Mouse (Mus musculus) liver, embryonic 11.5 days (tissue): ENCODE measurements around the gene Toporsl. TPM values are rescaled to one million over a fixed set of nuclear protein-coding genes. Genes with fewer than 3 reads are reported as not detected.

Source experiments
- ATAC-seq: fragments of 200-750 bp; cut with Nextera tagmentation; replicated peaks from 2 replicates; pipeline ENCODE4 v1.8.0; 2017; ENCODE audit warnings: moderate number of reproducible peaks, mild to moderate bottlenecking, moderate TSS enrichment, moderate library complexity; ENCODE audit not compliant: low FRiP score
- DNase-seq: peaks from one replicate; pipeline ENCODE4 v3.0.0-alpha.2; 2017; ENCODE audit warnings: low spot score
- H3K27ac ChIP-seq: fragments of 300-500 bp; sonication (generic); 2 replicates; pipeline ENCODE4 v1.5.1; 2014; ENCODE audit warnings: mild to moderate bottlenecking, low read depth, low read length, control low read depth
- H3K27me3 ChIP-seq: fragments of 300-500 bp; sonication (generic); replicated peaks from 2 replicates; pipeline ENCODE4 v1.6.1; 2014; ENCODE audit warnings: low read length, mixed read lengths; ENCODE audit not compliant: control insufficient read depth, insufficient read depth
- H3K36me3 ChIP-seq: fragments of 300-500 bp; sonication (generic); 2 replicates; pipeline ENCODE4 v1.6.1; 2014; ENCODE audit warnings: mild to moderate bottlenecking, low read length, moderate library complexity, mixed read lengths; ENCODE audit not compliant: control insufficient read depth, insufficient read depth
- H3K4me1 ChIP-seq: fragments of 300-500 bp; sonication (generic); replicated peaks from 2 replicates; pipeline ENCODE4 v1.6.1; 2014; ENCODE audit warnings: low read length, mixed read lengths; ENCODE audit not compliant: control insufficient read depth, insufficient read depth
- H3K4me2 ChIP-seq: fragments of 300-500 bp; sonication (generic); 2 replicates; pipeline ENCODE4 v1.6.1; 2014; ENCODE audit warnings: mild to moderate bottlenecking, control low read depth, moderate library complexity
- H3K4me3 ChIP-seq: fragments of 300-500 bp; sonication (generic); 2 replicates; pipeline ENCODE4 v1.5.1; 2014; ENCODE audit warnings: low read depth, low read length, control low read depth
- H3K9ac ChIP-seq: fragments of 300-500 bp; sonication (generic); 2 replicates; pipeline ENCODE4 v1.6.1; 2014; ENCODE audit warnings: low read depth, low read length, control low read depth
- H3K9me3 ChIP-seq: fragments of 300-500 bp; sonication (generic); 2 replicates; pipeline ENCODE4 v1.6.1; 2016; ENCODE audit warnings: low read length, inconsistent platforms, mixed read lengths; ENCODE audit not compliant: control insufficient read depth
- WGBS: fragments of 180-500 bp; shearing (Covaris S2); extraction: QIAGEN DNeasy Blood & Tissue Kit; methylation state at CpG from one replicate; pipeline ENCODE4 v1.1.7; 2014; 5-methylcytosine and 5-hydroxymethylcytosine counted together
- polyA plus RNA-seq: library from polyadenylated mRNA; unstranded; fragments of >200 nt; fragmentation: Nextera tagmentation; extraction: Ambion mirVana; gene quantifications from 2 replicates; pipeline ENCODE4 v1.2.1, GENCODE M21; 2014

Toporsl gene
- polyA plus RNA-seq, 1 experiment from 2014 or later, result 0.10 TPM

DNA sequence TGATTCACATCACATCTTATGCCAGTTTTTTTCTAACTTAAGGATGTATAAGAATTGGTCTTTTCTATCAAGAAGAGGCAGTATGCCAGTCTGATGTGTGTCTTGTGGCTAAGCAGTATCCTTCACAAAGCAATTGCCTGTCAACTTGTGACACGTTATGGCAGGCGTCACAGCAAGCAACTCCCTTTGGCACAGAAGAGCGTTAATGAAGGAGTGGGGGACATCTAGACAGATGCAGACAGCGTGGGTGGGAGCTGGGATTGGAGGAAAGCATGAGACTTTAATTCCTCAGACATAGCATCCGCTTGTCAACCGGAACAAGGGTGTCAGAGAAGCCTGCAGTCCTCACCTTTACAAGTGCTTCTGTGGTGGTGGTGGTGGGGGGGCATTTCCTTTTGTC, 38.9 kb downstream of the Toporsl start:
- 73% methylated on average over 6 of the region's 6 CpGs for WGBS
- H3K4me3 ChIP-seq, result no peak overlapping the region
- ATAC-seq (no peak), DNase-seq (no peak)
- H3K4me1 ChIP-seq, result no peaks in the 10 kb centered on the region
- no peaks in the 10 kb centered on the region for H3K36me3 ChIP-seq
- no peak overlapping the region for H3K9ac ChIP-seq
- no peak overlapping the region for H3K27ac ChIP-seq
- H3K4me2 ChIP-seq, result no peak overlapping the region
- no peaks in the 10 kb centered on the region for H3K9me3 ChIP-seq
- no peaks in the 10 kb centered on the region for H3K27me3 ChIP-seq

DNA sequence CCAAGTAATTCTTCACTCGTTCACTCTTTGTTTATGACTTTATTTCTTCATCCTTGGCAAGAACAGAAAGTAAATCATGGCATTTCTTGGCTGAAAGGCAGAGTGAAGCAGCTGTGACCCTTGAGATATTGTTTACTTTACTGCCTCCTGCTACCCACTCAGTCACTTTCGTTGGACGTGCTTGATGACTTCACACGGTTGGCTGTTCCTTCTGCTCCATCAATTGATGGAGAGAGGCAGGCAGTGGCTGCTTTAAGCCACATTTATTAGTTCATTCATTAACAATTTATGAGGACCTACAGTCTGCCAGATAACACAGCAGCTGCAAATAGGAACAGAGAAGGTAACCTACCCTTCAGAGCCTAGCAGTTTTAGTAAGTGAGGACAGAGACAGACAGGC, 51.7 kb downstream of the Toporsl start:
- ATAC-seq (no peak), DNase-seq (no peak)
- Histone ChIP-seq H3K4me2 (no peak overlapping the region), H3K9ac (no peak overlapping the region), H3K4me1 (no peaks in the 10 kb centered on the region), H3K27me3 (no peaks in the 10 kb centered on the region), H3K4me3 (no peak overlapping the region), H3K27ac (no peak overlapping the region), H3K9me3 (no peaks in the 10 kb centered on the region), H3K36me3 (no peaks in the 10 kb centered on the region)
- 61% methylated on average over 4 of the region's 4 CpGs for WGBS

- Histone ChIP-seq H3K27me3 (no peaks in the 10 kb centered on the region), H3K9me3 (no peaks in the 10 kb centered on the region), H3K4me2 (no peak overlapping the region), H3K36me3 (no peaks in the 10 kb centered on the region), H3K4me1 (no peaks in the 10 kb centered on the region), H3K9ac (no peak overlapping the region), H3K27ac (no peak overlapping the region), H3K4me3 (no peak overlapping the region)
- DNase-seq (no peak), ATAC-seq (no peak)
These were observed 63.6 kb downstream of the Toporsl start for GRCm38 (mm10) chr4:52659701-52660100.

- Histone ChIP-seq H3K4me2 (no peak overlapping the region), H3K36me3 (no peaks in the 10 kb centered on the region), H3K9ac (no peak overlapping the region), H3K27me3 (no peaks in the 10 kb centered on the region), H3K27ac (no peak overlapping the region), H3K4me1 (no peaks in the 10 kb centered on the region), H3K9me3 (no peaks in the 10 kb centered on the region), H3K4me3 (no peak overlapping the region)
- ATAC-seq (no peak; the same call in 1 of the 2 replicates), DNase-seq (no peak)
- 22% methylated on average over 3 of the region's 3 CpGs for WGBS
These were observed 64.6 kb downstream of the Toporsl start for GRCm38 (mm10) chr4:52660701-52661117.

- H3K4me1 ChIP-seq, result no peaks in the 10 kb centered on the region
- H3K4me3 ChIP-seq, result no peak overlapping the region
- H3K9ac ChIP-seq, result no peak overlapping the region
- H3K4me2 ChIP-seq, result no peak overlapping the region
- ATAC-seq, result no peak
- 79% methylated on average over 5 of the region's 5 CpGs for WGBS
- no peak for DNase-seq
- no peak overlapping the region for H3K27ac ChIP-seq
- H3K9me3 ChIP-seq, result no peaks in the 10 kb centered on the region
- H3K36me3 ChIP-seq, result no peaks in the 10 kb centered on the region
- no peaks in the 10 kb centered on the region for H3K27me3 ChIP-seq
These were observed 65.2 kb downstream of the Toporsl start for GRCm38 (mm10) chr4:52661311-52661710.

Other genes starting within 250 kb of the Toporsl start
- gene Smc2, start 157.0 kb upstream of the Toporsl start, polyA plus RNA-seq, result 185 and 227 TPM in 2 replicates
- gene Vma21-ps, start 99.0 kb upstream of the Toporsl start, polyA plus RNA-seq, result 1.3 TPM in 1 of 2 replicates, not detected in the other
- not detected in 2 replicates for gene Olfr275, start 218.3 kb downstream of the Toporsl start, polyA plus RNA-seq